Mouse (Mus musculus) liver, embryonic 16.5 days (tissue): Measurements from ENCODE around the gene Slc35e2. TPM values are rescaled to one million over a fixed set of nuclear protein-coding genes. Genes with fewer than 3 reads are reported as not detected.

Source experiments
- ATAC-seq: fragments of 200-750 bp; cut with Nextera tagmentation; 2 replicates; pipeline ENCODE4 v1.8.0; 2017; ENCODE audit warnings: low read depth, mild to moderate bottlenecking, moderate number of reproducible peaks, moderate library complexity
- H3K27ac ChIP-seq: fragments of 300-500 bp; sonication (generic); 2 replicates; pipeline ENCODE4 v1.5.1; 2014; ENCODE audit warnings: mild to moderate bottlenecking, low read length
- H3K27me3 ChIP-seq: fragments of 300-500 bp; sonication (generic); 2 replicates; pipeline ENCODE4 v1.6.1; 2014; ENCODE audit warnings: low read depth, low read length, mixed read lengths; ENCODE audit not compliant: control insufficient read depth, insufficient read depth
- H3K36me3 ChIP-seq: fragments of 300-500 bp; sonication (generic); 2 replicates; pipeline ENCODE4 v1.6.1; 2014; ENCODE audit warnings: mild to moderate bottlenecking; ENCODE audit not compliant: control insufficient read depth, insufficient read depth
- H3K4me1 ChIP-seq: fragments of 300-500 bp; sonication (generic); 2 replicates; pipeline ENCODE4 v1.6.1; 2014; ENCODE audit warnings: low read depth, low read length, mixed read lengths; ENCODE audit not compliant: control insufficient read depth
- H3K4me2 ChIP-seq: fragments of 300-500 bp; sonication (generic); 2 replicates; pipeline ENCODE4 v1.6.1; 2014; ENCODE audit warnings: low read depth, low read length, mixed read lengths
- H3K4me3 ChIP-seq: fragments of 300-500 bp; sonication (generic); 2 replicates; pipeline ENCODE4 v1.5.1; 2014; ENCODE audit warnings: low read depth, mild to moderate bottlenecking, low read length
- H3K9ac ChIP-seq: fragments of 300-500 bp; sonication (generic); 2 replicates; pipeline ENCODE4 v1.6.1; 2014; ENCODE audit warnings: low read depth, low read length
- H3K9me3 ChIP-seq: fragments of 300-500 bp; sonication (generic); replicated peaks from 2 replicates; pipeline ENCODE4 v1.6.1; 2016; ENCODE audit warnings: low read length; ENCODE audit not compliant: control insufficient read depth
- WGBS: fragments of 180-500 bp; shearing (Covaris S2); extraction: QIAGEN DNeasy Blood & Tissue Kit; methylation state at CpG from one replicate; pipeline ENCODE4 v1.1.7; 2014; ENCODE audit not compliant: insufficient replicate concordance; 5-methylcytosine and 5-hydroxymethylcytosine counted together
- polyA plus RNA-seq: library from polyadenylated mRNA; unstranded; fragments of >200 nt; fragmentation: Nextera tagmentation; extraction: Ambion mirVana; gene quantifications from 2 replicates; pipeline ENCODE4 v1.2.1, GENCODE M21; 2015

Gene Slc35e2
- polyA plus RNA-seq, 1 experiment from 2014 or later, result 6.4 TPM

- Histone ChIP-seq H3K4me2 (no peak overlapping the region), H3K4me3 (no peak overlapping the region), H3K9ac (no peak overlapping the region), H3K36me3 (peaks cover 10% of the 10 kb centered on the region), H3K27ac (no peak overlapping the region), H3K9me3 (no peaks in the 10 kb centered on the region), H3K4me1 (no peaks in the 10 kb centered on the region), H3K27me3 (no peaks in the 10 kb centered on the region)
- 74% methylated on average over 5 of the region's 5 CpGs for WGBS
- ATAC-seq, result no peak
These were observed 11.9 kb upstream of the Slc35e2 start for GRCm38 (mm10) chr4:155589356-155589755.

- Histone ChIP-seq H3K4me1 (peaks cover 1% of the 10 kb centered on the region), H3K4me3 (no peak overlapping the region), H3K36me3 (peaks cover 4% of the 10 kb centered on the region), H3K9me3 (no peaks in the 10 kb centered on the region), H3K27ac (no peak overlapping the region), H3K9ac (no peak overlapping the region), H3K27me3 (no peaks in the 10 kb centered on the region), H3K4me2 (no peak overlapping the region)
- 54% methylated on average over 7 of the region's 7 CpGs for WGBS
- no peak for ATAC-seq
These were observed 10.1 kb upstream of the Slc35e2 start for GRCm38 (mm10) chr4:155591012-155591719.

DNA sequence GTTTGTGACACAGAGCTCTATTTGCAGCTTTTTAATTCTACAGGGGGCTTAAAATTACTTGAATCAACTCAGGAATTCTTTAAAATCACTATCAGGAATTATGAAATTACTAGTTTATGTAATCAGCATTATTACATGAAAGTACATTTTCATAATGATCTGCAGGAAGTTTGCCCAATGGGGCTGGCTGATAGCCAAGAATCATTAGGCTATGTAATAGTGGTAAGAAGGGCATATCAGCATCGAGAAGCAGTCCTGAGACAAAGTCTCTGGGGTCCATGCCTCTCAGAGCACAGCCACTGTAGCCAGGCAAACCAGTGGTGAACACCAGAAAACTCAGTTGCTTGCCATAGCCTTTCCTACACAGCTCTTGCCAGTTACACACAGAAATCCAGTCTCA lies 7.4 kb upstream of the Slc35e2 start:
- no peak overlapping the region for H3K9ac ChIP-seq
- H3K4me1 ChIP-seq, result peaks cover 15% of the 10 kb centered on the region
- no peak overlapping the region for H3K4me3 ChIP-seq
- no peak for ATAC-seq
- H3K4me2 ChIP-seq, result no peak overlapping the region
- no peaks in the 10 kb centered on the region for H3K27me3 ChIP-seq
- 28% methylated on average over 1 of the region's 1 CpGs for WGBS
- no peaks in the 10 kb centered on the region for H3K9me3 ChIP-seq
- no peaks in the 10 kb centered on the region; the same call in 1 of the 2 replicates for H3K36me3 ChIP-seq
- no peak overlapping the region for H3K27ac ChIP-seq

DNA sequence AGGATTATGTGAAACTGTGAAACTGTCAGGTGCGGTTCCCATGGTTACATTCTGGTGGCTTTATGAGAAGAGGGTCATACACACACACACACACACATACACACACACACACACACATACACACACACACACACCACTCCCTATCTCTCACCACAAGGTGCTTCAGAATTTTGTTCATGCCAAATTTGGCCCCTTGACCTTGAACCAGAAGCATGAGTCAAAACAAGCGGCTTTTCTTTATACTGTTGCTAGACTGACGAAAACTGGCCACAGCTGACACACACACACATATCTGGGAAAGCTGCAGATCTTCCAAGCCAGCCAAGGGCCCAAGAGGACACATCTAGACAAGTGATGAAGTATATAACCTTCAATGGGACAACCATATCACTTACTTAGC lies 5.4 kb upstream of the Slc35e2 start:
- 60% methylated on average over 3 of the region's 3 CpGs for WGBS
- Histone ChIP-seq H3K9me3 (no peaks in the 10 kb centered on the region), H3K4me2 (no peak overlapping the region), H3K4me1 (peaks cover 21% of the 10 kb centered on the region), H3K27me3 (no peaks in the 10 kb centered on the region), H3K27ac (no peak overlapping the region), H3K9ac (no peak overlapping the region), H3K4me3 (no peak overlapping the region), H3K36me3 (no peaks in the 10 kb centered on the region; the same call in 1 of the 2 replicates)
- ATAC-seq, result no peak

DNA sequence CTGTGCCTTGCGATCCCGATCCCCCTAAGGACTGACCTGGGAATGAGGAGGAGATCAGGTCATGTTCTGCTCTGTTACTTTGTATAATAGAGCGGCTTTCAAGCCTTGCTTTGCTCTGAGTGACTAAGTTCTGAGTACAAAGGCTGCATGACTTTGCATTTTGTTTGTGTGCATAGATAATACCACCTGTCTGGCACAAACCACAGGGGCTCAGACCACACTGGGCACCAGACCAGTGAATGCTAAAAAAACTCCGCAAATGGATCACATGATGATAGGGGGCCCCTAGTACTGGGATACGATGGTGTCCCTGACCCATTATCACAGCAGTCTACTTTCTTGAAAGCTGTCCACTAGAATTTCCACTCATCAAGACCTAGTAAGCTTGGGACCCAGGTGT lies 4.6 kb upstream of the Slc35e2 start:
- Histone ChIP-seq H3K4me3 (no peak overlapping the region), H3K36me3 (no peaks in the 10 kb centered on the region), H3K4me2 (no peak overlapping the region), H3K9ac (no peak overlapping the region), H3K4me1 (peaks cover 22% of the 10 kb centered on the region), H3K27ac (no peak overlapping the region), H3K9me3 (no peaks in the 10 kb centered on the region), H3K27me3 (no peaks in the 10 kb centered on the region)
- 40% methylated on average over 5 of the region's 5 CpGs for WGBS
- ATAC-seq, result no peak

GRCm38 (mm10) chr4:155598536-155598935 lies 2.7 kb upstream of the Slc35e2 start:
- H3K4me1 ChIP-seq, result peaks cover 34% of the 10 kb centered on the region
- ATAC-seq, result no peak
- no peaks in the 10 kb centered on the region for H3K36me3 ChIP-seq
- H3K4me2 ChIP-seq, result no peak overlapping the region
- no peaks in the 10 kb centered on the region for H3K27me3 ChIP-seq
- H3K4me3 ChIP-seq, result no peak overlapping the region
- H3K9ac ChIP-seq, result no peak overlapping the region
- H3K27ac ChIP-seq, result no peak overlapping the region
- no peaks in the 10 kb centered on the region for H3K9me3 ChIP-seq
- 20% methylated on average over 20 of the region's 20 CpGs for WGBS

- peak overlapping the region; percentile 95; the same call in 1 of the 2 replicates for H3K27ac ChIP-seq
- 55% methylated on average over 11 of the region's 11 CpGs for WGBS
- no peaks in the 10 kb centered on the region for H3K36me3 ChIP-seq
- no peaks in the 10 kb centered on the region for H3K27me3 ChIP-seq
- ATAC-seq, result no peak
- H3K4me2 ChIP-seq, result peak overlapping the region; percentile 88
- H3K9me3 ChIP-seq, result no peaks in the 10 kb centered on the region
- H3K4me1 ChIP-seq, result peaks cover 40% of the 10 kb centered on the region
- no peak overlapping the region for H3K9ac ChIP-seq
- peak overlapping the region; percentile 96 for H3K4me3 ChIP-seq
These were observed 1.1 kb upstream of the Slc35e2 start for GRCm38 (mm10) chr4:155599901-155600825.

DNA sequence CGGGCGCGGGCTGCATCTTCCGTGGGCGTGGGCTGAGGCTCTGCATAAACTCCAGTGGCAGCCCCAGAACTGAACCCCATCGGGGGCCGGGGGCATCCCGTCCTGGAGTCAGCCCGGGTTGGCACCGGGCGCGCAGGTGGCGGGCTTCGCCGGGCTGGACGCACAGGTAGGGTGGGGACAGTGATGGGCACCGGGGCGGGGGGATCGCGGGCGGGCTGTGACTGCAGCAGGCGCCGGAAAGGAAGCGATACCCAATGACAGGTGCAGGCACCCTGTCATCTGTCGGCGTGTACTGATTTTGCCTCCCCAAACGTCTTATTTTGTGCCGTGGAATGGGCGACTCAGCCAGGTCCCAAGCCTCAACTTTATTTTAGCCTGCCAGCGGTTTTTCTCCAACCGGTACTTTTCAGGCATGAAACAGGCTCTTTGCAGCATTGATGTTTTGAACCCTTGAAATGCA lies 811 bp downstream of the Slc35e2 start:
- ATAC-seq, result peak; percentile 12
- Histone ChIP-seq H3K4me1 (peaks cover 32% of the 10 kb centered on the region), H3K27ac (peak overlapping the region; percentile 95), H3K9me3 (no peaks in the 10 kb centered on the region), H3K9ac (peak overlapping the region; percentile 91), H3K27me3 (no peaks in the 10 kb centered on the region), H3K36me3 (no peaks in the 10 kb centered on the region), H3K4me2 (peak overlapping the region; percentile 88), H3K4me3 (peak overlapping the region; percentile 96)
- WGBS, result under 1% methylated on average over 31 of the region's 31 CpGs

- H3K27ac ChIP-seq, result peak overlapping the region; percentile 95
- H3K27me3 ChIP-seq, result no peaks in the 10 kb centered on the region
- peaks cover 32% of the 10 kb centered on the region for H3K4me1 ChIP-seq
- peak overlapping the region; percentile 88 for H3K4me2 ChIP-seq
- ATAC-seq, result no peak
- WGBS, result 28% methylated on average over 1 of the region's 1 CpGs
- H3K9ac ChIP-seq, result peak overlapping the region; percentile 91
- H3K36me3 ChIP-seq, result no peaks in the 10 kb centered on the region
- H3K9me3 ChIP-seq, result no peaks in the 10 kb centered on the region
- H3K4me3 ChIP-seq, result peak overlapping the region; percentile 96
These were observed 1.5 kb downstream of the Slc35e2 start for GRCm38 (mm10) chr4:155602753-155603152.
